Mouse (Mus musculus) CH12.LX (cell line): ENCODE measurements around the gene Amn1.

ENCODE experiments used
- CHD1 ChIP-seq: IDR thresholded peaks from 2 replicates; pipeline ENCODE4 v1.6.1; 2012; ENCODE audit warnings: low read depth, low read length, improper control_type of control experiment, inconsistent platforms
- CHD2 ChIP-seq: IDR thresholded peaks from 2 replicates; pipeline ENCODE4 v1.6.1; 2011; ENCODE audit warnings: low read length, improper control_type of control experiment
- CTCF ChIP-seq, 2 experiments: IDR thresholded peaks in 1 of 2; conservative IDR thresholded peaks in 1 of 2; 2 replicates each; pipeline ENCODE4 v1.5.1; 2011 to 2012; ENCODE audit warnings: low read depth in 2 of 2, low read length in 2 of 2, improper control_type of control experiment in 1 of 2, inconsistent platforms in 1 of 2, mild to moderate bottlenecking in 1 of 2, moderate library complexity in 1 of 2
- ELF1 ChIP-seq: IDR thresholded peaks from 2 replicates; pipeline ENCODE4 v1.6.1; 2014; ENCODE audit warnings: low read depth, mild to moderate bottlenecking, inconsistent platforms, low read length, improper control_type of control experiment
- EP300 ChIP-seq: IDR thresholded peaks from 2 replicates; pipeline ENCODE4 v1.6.1; 2011; ENCODE audit warnings: low read length, improper control_type of control experiment
- KAT2A ChIP-seq: IDR thresholded peaks from 2 replicates; pipeline ENCODE4 v1.6.1; 2012; ENCODE audit warnings: low read length, improper control_type of control experiment, inconsistent platforms; ENCODE audit not compliant: insufficient replicate concordance
- MAFK ChIP-seq: IDR thresholded peaks from 2 replicates; pipeline ENCODE4 v1.6.1; 2011; ENCODE audit warnings: low read length, improper control_type of control experiment; ENCODE audit not compliant: insufficient replicate concordance
- MAX ChIP-seq: IDR thresholded peaks from 2 replicates; pipeline ENCODE4 v1.6.1; 2011; ENCODE audit warnings: low read length, improper control_type of control experiment
- PAX5 ChIP-seq: IDR thresholded peaks from 2 replicates; pipeline ENCODE4 v1.6.1; 2012; ENCODE audit warnings: low read length, inconsistent platforms, mixed read lengths
- POLR2A ChIP-seq: IDR thresholded peaks from 2 replicates; pipeline ENCODE4 v1.6.1; 2011; ENCODE audit warnings: low read depth, mild to moderate bottlenecking, improper control_type of control experiment, low read length
- RAD21 ChIP-seq: IDR thresholded peaks from 2 replicates; pipeline ENCODE4 v1.6.1; 2011; ENCODE audit warnings: low read depth, mild to moderate bottlenecking, low read length, improper control_type of control experiment, moderate library complexity
- TCF12 ChIP-seq: IDR thresholded peaks from 2 replicates; pipeline ENCODE4 v1.6.1; 2014; ENCODE audit warnings: low read depth, mild to moderate bottlenecking, inconsistent platforms, low read length, improper control_type of control experiment
- USF1 ChIP-seq: IDR thresholded peaks from 2 replicates; pipeline ENCODE4 v1.6.1; 2014; ENCODE audit warnings: low read depth, mild to moderate bottlenecking, inconsistent platforms, low read length, improper control_type of control experiment
- ZC3H11A ChIP-seq: IDR thresholded peaks from 2 replicates; pipeline ENCODE4 v1.6.1; 2012; ENCODE audit warnings: low read depth, mild to moderate bottlenecking, inconsistent platforms, low read length, improper control_type of control experiment

DNA sequence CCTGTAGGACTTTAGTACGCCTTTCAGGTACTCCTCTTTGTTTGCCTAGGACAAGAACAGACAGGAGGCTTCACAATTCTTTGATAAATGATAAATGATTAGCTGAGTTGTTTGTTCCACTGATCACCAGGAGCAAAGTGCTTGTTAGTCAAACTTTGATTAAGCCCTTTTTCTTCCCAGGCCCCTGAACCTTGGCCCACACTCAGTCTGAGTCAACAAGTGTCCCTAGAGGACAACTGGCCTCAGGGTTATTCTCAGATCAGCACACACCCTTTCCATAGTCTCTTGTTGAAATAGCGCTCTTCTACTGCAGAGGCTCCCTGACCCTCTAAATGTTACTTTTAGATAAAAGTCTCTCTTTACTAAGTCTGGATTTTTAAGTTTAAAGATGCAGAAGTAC lies 69.6 kb downstream of the Amn1 start:
- no peak for TF ChIP-seq ZC3H11A
- TF ChIP-seq CTCF (conservative IDR thresholded peaks at IDR 0.05 in 1 of 2, IDR thresholded peaks at IDR 0.05 in 1 of 2; ENCODE audit: low read depth in 2 of 2, low read length in 2 of 2): no peak
- TF ChIP-seq ELF1: no peak
- no peak; the same call in 1 of the 2 replicates for TF ChIP-seq EP300
- TF ChIP-seq MAX: no peak
- no peak for TF ChIP-seq POLR2A
- no peak for TF ChIP-seq CHD2
- TF ChIP-seq MAFK: no peak
- TF ChIP-seq CHD1: no peak
- no peak for TF ChIP-seq PAX5
- no peak for TF ChIP-seq KAT2A
- TF ChIP-seq USF1: no peak
- no peak for TF ChIP-seq RAD21
- TF ChIP-seq TCF12: no peak
